10 mouse cellular contexts compared by ENCODE assay signal in the genomic region with DNA sequence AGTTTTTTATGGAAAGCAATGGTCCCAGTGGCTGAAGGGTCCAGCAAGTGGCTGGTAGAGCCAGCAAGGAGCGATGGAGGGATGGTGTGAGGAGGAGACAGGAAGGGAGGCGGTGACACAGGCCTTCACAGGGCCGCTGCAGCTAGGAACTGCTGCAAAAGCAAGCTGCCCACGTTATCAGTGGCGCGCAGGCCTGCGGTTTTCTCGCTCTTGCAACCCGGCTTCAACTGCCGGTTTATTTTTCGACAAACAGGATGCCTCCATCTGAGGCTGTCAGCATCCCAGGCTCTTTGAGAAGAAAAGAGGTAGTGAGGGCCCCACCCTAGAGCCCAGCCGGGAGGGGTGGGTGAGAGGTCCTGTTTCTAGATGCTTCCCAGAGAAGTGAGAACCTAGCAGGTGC. TPM values are rescaled to one million over a fixed set of nuclear protein-coding genes. Genes with fewer than 3 reads are reported as not detected.
A peak's percentile ranks its signal among the peaks of the same experiment; 100 is the strongest.
DNase-seq lines count a peak whose midpoint lies in the region; ATAC-seq and TF ChIP-seq lines count a peak whose summit lies in the region.
"Had no signal": no experiment of that assay in that cellular context is flagged by ENCODE, and none has a peak within 500 bp of the region (broad histone marks: within the 10 kb centered on the region; RNA-seq: fewer than 3 reads in every experiment).

No protein-coding gene starts in this region.

- no peak for TF ChIP-seq CTCF in forebrain, postnatal 0 days (IDR thresholded peaks at IDR 0.05; ENCODE audit: low read depth)

- peak overlapping the region; percentile 43 for H3K4me3 ChIP-seq in liver, embryonic 12.5 days
- no peak overlapping the region for H3K4me3 ChIP-seq in midbrain, embryonic 13.5 days (replicated peaks)
- H3K4me3 ChIP-seq in hindbrain, embryonic 12.5 days = no peak overlapping the region
- H3K4me3 ChIP-seq in forebrain, postnatal 0 days (ENCODE audit: low read depth, low read length) = no peak overlapping the region
- H3K4me3 ChIP-seq: embryonic facial prominence, embryonic 15.5 days; hindbrain, embryonic 15.5 days had no signal

- intact Hi-C loops in left cerebral cortex, postnatal 36 days (cut with DNase I) = no loop called here

- H3K27me3 ChIP-seq in liver, embryonic 12.5 days (replicated peaks) = no peaks in the 10 kb centered on the region
- no peaks in the 10 kb centered on the region for H3K27me3 ChIP-seq in midbrain, embryonic 13.5 days
- no peaks in the 10 kb centered on the region for H3K27me3 ChIP-seq in hindbrain, embryonic 12.5 days
- no peaks in the 10 kb centered on the region for H3K27me3 ChIP-seq in forebrain, postnatal 0 days (ENCODE audit: insufficient read depth, low read length)
- H3K27me3 ChIP-seq: embryonic facial prominence, embryonic 15.5 days; hindbrain, embryonic 15.5 days had no signal

- DNase-seq in CD4-positive, CD25-positive, alpha-beta regulatory T cell, adult 2 months (ENCODE audit: low read depth, low spot score) = peak; percentile 90
- DNase-seq in skeletal muscle tissue, adult 2 months (ENCODE audit: low read depth, low spot score) = peak; percentile 54
- DNase-seq in left cerebral cortex, postnatal 36 days (ENCODE audit: low spot score in 2 of 2) = no peak
- DNase-seq in forebrain, postnatal 0 days = no peak

- H3K4me1 ChIP-seq in liver, embryonic 12.5 days = peaks cover 95% of the 10 kb centered on the region
- no peaks in the 10 kb centered on the region for H3K4me1 ChIP-seq in midbrain, embryonic 13.5 days (replicated peaks)
- no peaks in the 10 kb centered on the region for H3K4me1 ChIP-seq in hindbrain, embryonic 12.5 days
- no peaks in the 10 kb centered on the region for H3K4me1 ChIP-seq in forebrain, postnatal 0 days (ENCODE audit: insufficient read depth)
- H3K4me1 ChIP-seq: embryonic facial prominence, embryonic 15.5 days; hindbrain, embryonic 15.5 days had no signal

- peaks cover 12% of the 10 kb centered on the region; the same call in 1 of the 2 replicates for H3K36me3 ChIP-seq in liver, embryonic 12.5 days
- no peaks in the 10 kb centered on the region for H3K36me3 ChIP-seq in midbrain, embryonic 13.5 days
- no peaks in the 10 kb centered on the region for H3K36me3 ChIP-seq in hindbrain, embryonic 12.5 days
- no peaks in the 10 kb centered on the region for H3K36me3 ChIP-seq in forebrain, postnatal 0 days (ENCODE audit: insufficient read depth)
- H3K36me3 ChIP-seq: embryonic facial prominence, embryonic 15.5 days; hindbrain, embryonic 15.5 days had no signal

- ATAC-seq in activated CD4-positive, CD25-positive, alpha-beta regulatory T cell, adult 4 months = peak; percentile 82
- peak; percentile 95 for ATAC-seq in liver, embryonic 12.5 days
- ATAC-seq in midbrain, embryonic 13.5 days = no peak
- no peak for ATAC-seq in hindbrain, embryonic 12.5 days (ENCODE audit: low FRiP score)
- no peak for ATAC-seq in forebrain, postnatal 0 days

- H3K4me2 ChIP-seq in liver, embryonic 12.5 days = peak overlapping the region; percentile 74
- H3K4me2 ChIP-seq in midbrain, embryonic 13.5 days (replicated peaks) = no peak overlapping the region
- no peak overlapping the region for H3K4me2 ChIP-seq in hindbrain, embryonic 12.5 days (replicated peaks)
- no peak overlapping the region for H3K4me2 ChIP-seq in forebrain, postnatal 0 days (ENCODE audit: low read depth)
- H3K4me2 ChIP-seq: embryonic facial prominence, embryonic 15.5 days; hindbrain, embryonic 15.5 days had no signal

- H3K9me3 ChIP-seq in liver, embryonic 12.5 days (replicated peaks) = no peaks in the 10 kb centered on the region
- no peaks in the 10 kb centered on the region for H3K9me3 ChIP-seq in midbrain, embryonic 13.5 days
- no peaks in the 10 kb centered on the region for H3K9me3 ChIP-seq in hindbrain, embryonic 12.5 days (replicated peaks)
- H3K9me3 ChIP-seq in forebrain, postnatal 0 days (ENCODE audit: low read length) = no peaks in the 10 kb centered on the region
- H3K9me3 ChIP-seq: embryonic facial prominence, embryonic 15.5 days; hindbrain, embryonic 15.5 days had no signal

- peak overlapping the region; percentile 86 for H3K27ac ChIP-seq in liver, embryonic 12.5 days
- no peak overlapping the region for H3K27ac ChIP-seq in midbrain, embryonic 13.5 days
- H3K27ac ChIP-seq in hindbrain, embryonic 12.5 days = no peak overlapping the region
- no peak overlapping the region for H3K27ac ChIP-seq in forebrain, postnatal 0 days (ENCODE audit: low read depth, low read length)
- H3K27ac ChIP-seq: embryonic facial prominence, embryonic 15.5 days; hindbrain, embryonic 15.5 days had no signal

- H3K9ac ChIP-seq in liver, embryonic 12.5 days = peak overlapping the region; percentile 61
- H3K9ac ChIP-seq in midbrain, embryonic 13.5 days (replicated peaks) = no peak overlapping the region
- H3K9ac ChIP-seq in hindbrain, embryonic 12.5 days = no peak overlapping the region
- no peak overlapping the region for H3K9ac ChIP-seq in forebrain, postnatal 0 days
- H3K9ac ChIP-seq: embryonic facial prominence, embryonic 15.5 days; hindbrain, embryonic 15.5 days had no signal

- WGBS in liver, embryonic 12.5 days (ENCODE audit: insufficient replicate concordance) = 16% methylated on average over 12 of the region's 12 CpGs
- 82% methylated on average over 12 of the region's 12 CpGs for WGBS in midbrain, embryonic 13.5 days
- 82% methylated on average over 12 of the region's 12 CpGs for WGBS in hindbrain, embryonic 12.5 days
- WGBS in forebrain, postnatal 0 days = 84% methylated on average over 12 of the region's 12 CpGs

RNA-seq across cellular contexts. Expression of a gene that starts 24.4 kb away (rescaled TPM):
- polyA plus RNA-seq in activated CD4-positive, CD25-positive, alpha-beta regulatory T cell, adult 4 months (2017; shearing (Covaris generic)) = 10 to 100 TPM; 30.7 to 37.2 TPM
- polyA plus RNA-seq in liver, embryonic 12.5 days (2016; fragmentation: Nextera tagmentation; extraction: Ambion mirVana) = 11.7 and 13.5 TPM in 2 replicates
- 0.52 and 1.1 TPM in 2 replicates for polyA plus RNA-seq in midbrain, embryonic 13.5 days (2015; fragmentation: Nextera tagmentation; extraction: Ambion mirVana)
- 1 to 10 TPM; 1.1 TPM for total RNA-seq in left cerebral cortex, postnatal 36 days (2021)
- 4.4 and 5.4 TPM in 2 replicates for polyA plus RNA-seq in hindbrain, embryonic 12.5 days (2016; fragmentation: Nextera tagmentation; extraction: Ambion mirVana)
- 0.85 and 1.2 TPM in 2 replicates for total RNA-seq in forebrain, postnatal 0 days (2014; rRNA removed)
- polyA plus RNA-seq in forebrain, postnatal 0 days (2015; fragmentation: Nextera tagmentation; extraction: Ambion mirVana) = 0.46 and 0.65 TPM in 2 replicates

Comparison
In these comparisons a context has a peak if more than half of its experiments do, and no peak if none do; other contexts are left out.
1. DNase-seq: peak in CD4-positive, CD25-positive, alpha-beta regulatory T cell, adult 2 months (single experiment) and skeletal muscle tissue, adult 2 months (single experiment); none in left cerebral cortex, postnatal 36 days (0 of 2) and forebrain, postnatal 0 days (single experiment).
2. ATAC-seq: peak in activated CD4-positive, CD25-positive, alpha-beta regulatory T cell, adult 4 months (single experiment) and liver, embryonic 12.5 days (single experiment); none in midbrain, embryonic 13.5 days (single experiment), hindbrain, embryonic 12.5 days (single experiment) and forebrain, postnatal 0 days (single experiment).